Mouse (Mus musculus) embryonic facial prominence, embryonic 11.5 days (tissue): Measurements from ENCODE around the gene Lonrf2. TPM values are rescaled to one million over a fixed set of nuclear protein-coding genes. Genes with fewer than 3 reads are reported as not detected.

Source experiments
- ATAC-seq: fragments of 200-750 bp; cut with Nextera tagmentation; replicated peaks from 2 replicates; pipeline ENCODE4 v1.8.0; 2017; ENCODE audit warnings: low read depth; ENCODE audit not compliant: insufficient number of reproducible peaks, low FRiP score, low TSS enrichment
- DNase-seq: peaks from one replicate; pipeline ENCODE4 v3.0.0-alpha.2; 2015; ENCODE audit warnings: low spot score
- H3K27ac ChIP-seq: fragments of 300-500 bp; sonication (generic); replicated peaks from 2 replicates; pipeline ENCODE4 v1.5.1; 2014; ENCODE audit warnings: mild to moderate bottlenecking, low read depth, low read length, control low read depth
- H3K27me3 ChIP-seq: fragments of 300-500 bp; sonication (generic); 2 replicates; pipeline ENCODE4 v1.6.1; 2014; ENCODE audit warnings: mild to moderate bottlenecking, low read length, moderate library complexity, mixed read lengths; ENCODE audit not compliant: control insufficient read depth, insufficient read depth
- H3K36me3 ChIP-seq: fragments of 300-500 bp; sonication (generic); replicated peaks from 2 replicates; pipeline ENCODE4 v1.6.1; 2014; ENCODE audit warnings: low read depth, mild to moderate bottlenecking, low read length, moderate library complexity, mixed read lengths; ENCODE audit not compliant: control insufficient read depth, insufficient read depth
- H3K4me1 ChIP-seq: fragments of 300-500 bp; sonication (generic); 2 replicates; pipeline ENCODE4 v1.6.1; 2014; ENCODE audit warnings: low read length, mixed read lengths; ENCODE audit not compliant: control insufficient read depth, insufficient read depth
- H3K4me2 ChIP-seq: fragments of 300-500 bp; sonication (generic); 2 replicates; pipeline ENCODE4 v1.6.1; 2014; ENCODE audit warnings: low read depth, mild to moderate bottlenecking, control low read depth, low read length, moderate library complexity
- H3K4me3 ChIP-seq: fragments of 300-500 bp; sonication (generic); 2 replicates; pipeline ENCODE4 v1.5.1; 2014; ENCODE audit warnings: low read depth, low read length, control low read depth
- H3K9ac ChIP-seq: fragments of 300-500 bp; sonication (generic); replicated peaks from 2 replicates; pipeline ENCODE4 v1.6.1; 2014; ENCODE audit warnings: mild to moderate bottlenecking, control low read depth, low read length
- H3K9me3 ChIP-seq: fragments of 300-500 bp; sonication (generic); replicated peaks from 2 replicates; pipeline ENCODE4 v1.6.1; 2016; ENCODE audit warnings: mild to moderate bottlenecking, low read length, inconsistent platforms, mixed read lengths; ENCODE audit not compliant: control insufficient read depth
- WGBS: fragments of 180-500 bp; shearing (Covaris S2); extraction: QIAGEN DNeasy Blood & Tissue Kit; methylation state at CpG from one replicate; pipeline ENCODE4 v1.1.7; 2014; 5-methylcytosine and 5-hydroxymethylcytosine counted together
- polyA plus RNA-seq: library from polyadenylated mRNA; unstranded; fragments of >200 nt; fragmentation: Nextera tagmentation; extraction: Ambion mirVana; gene quantifications from 2 replicates; pipeline ENCODE4 v1.2.1, GENCODE M21; 2014

The Lonrf2 gene
- polyA plus RNA-seq, 1 experiment from 2014 or later = 2.0 TPM

GRCm38 (mm10) chr1:38850650-38851049, 14.1 kb upstream of the Lonrf2 start:
- no peak overlapping the region for H3K9ac ChIP-seq
- ATAC-seq = no peak
- no peak overlapping the region for H3K4me2 ChIP-seq
- no peak overlapping the region for H3K4me3 ChIP-seq
- no peaks in the 10 kb centered on the region for H3K36me3 ChIP-seq
- no peak overlapping the region for H3K27ac ChIP-seq
- 81% methylated on average over 2 of the region's 2 CpGs for WGBS
- DNase-seq = no peak
- H3K4me1 ChIP-seq = no peaks in the 10 kb centered on the region
- H3K9me3 ChIP-seq = no peaks in the 10 kb centered on the region
- H3K27me3 ChIP-seq = no peaks in the 10 kb centered on the region

DNA sequence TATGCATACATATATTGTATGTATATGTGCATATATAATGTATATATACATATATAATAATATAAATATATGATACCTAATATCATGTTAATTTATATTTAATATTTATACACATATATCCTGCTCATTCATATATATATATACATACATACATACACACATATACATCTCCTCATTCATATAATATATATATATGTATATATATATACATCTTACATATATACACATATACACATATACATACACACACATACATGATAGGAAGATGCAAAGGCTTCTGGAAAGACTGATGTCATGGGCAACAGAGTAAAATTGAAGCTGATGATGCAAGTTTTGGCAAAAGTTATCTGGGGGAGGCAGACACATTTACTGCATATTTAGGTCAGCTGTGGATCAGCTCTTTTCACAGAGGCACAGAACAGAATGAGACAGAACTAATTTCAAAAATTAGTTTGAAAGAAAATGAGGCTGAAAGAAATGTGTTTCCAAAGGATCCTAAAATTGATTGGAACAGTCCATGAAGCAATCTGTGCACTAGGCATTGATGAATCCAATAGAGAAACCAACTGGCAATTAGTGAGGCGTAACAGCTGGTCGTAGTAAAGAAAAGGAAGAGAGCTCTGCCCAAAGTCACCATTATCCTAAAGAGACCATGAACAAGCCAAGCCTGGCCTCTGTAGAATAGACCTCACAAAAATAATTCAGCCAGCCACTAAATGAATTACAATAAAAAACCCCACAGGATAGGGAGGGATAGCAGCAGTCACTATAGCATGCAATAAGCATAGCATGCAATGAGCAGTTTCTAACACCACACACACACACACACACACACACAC, 12.2 kb upstream of the Lonrf2 start:
- Histone ChIP-seq H3K27me3 (no peaks in the 10 kb centered on the region), H3K9ac (no peak overlapping the region), H3K27ac (no peak overlapping the region), H3K4me2 (no peak overlapping the region), H3K36me3 (no peaks in the 10 kb centered on the region), H3K4me3 (no peak overlapping the region), H3K4me1 (no peaks in the 10 kb centered on the region), H3K9me3 (no peaks in the 10 kb centered on the region)
- WGBS = 73% methylated on average over 2 of the region's 2 CpGs
- no peak for ATAC-seq
- DNase-seq = no peak

- DNase-seq (peak; percentile 47), ATAC-seq (peak; percentile 82)
- Histone ChIP-seq H3K27me3 (no peaks in the 10 kb centered on the region), H3K9ac (no peak overlapping the region), H3K4me2 (no peak overlapping the region), H3K4me1 (no peaks in the 10 kb centered on the region), H3K9me3 (no peaks in the 10 kb centered on the region), H3K4me3 (no peak overlapping the region), H3K27ac (no peak overlapping the region), H3K36me3 (no peaks in the 10 kb centered on the region)
- 54% methylated on average over 11 of the region's 11 CpGs for WGBS
Measured at GRCm38 (mm10) chr1:38847975-38848374, 11.5 kb upstream of the Lonrf2 start.

DNA sequence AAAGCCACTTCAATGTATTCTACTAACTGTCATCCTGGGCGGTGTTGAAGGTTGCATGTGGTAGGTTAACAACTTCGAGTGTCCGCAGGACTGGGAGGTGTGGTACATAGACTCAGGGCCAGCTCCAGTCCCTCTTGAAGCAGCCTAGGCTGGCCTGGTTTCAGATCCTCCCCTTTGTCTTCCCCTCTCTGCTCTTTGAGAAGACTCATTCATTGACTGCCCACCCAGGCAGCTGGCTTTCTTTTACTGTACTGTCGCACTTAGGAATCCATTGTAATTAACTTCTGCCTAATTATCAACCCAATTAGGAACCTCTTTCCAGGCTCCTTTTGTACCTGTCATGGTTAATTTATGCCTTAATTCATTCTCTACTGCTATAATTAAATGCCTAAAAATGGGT, 6.8 kb upstream of the Lonrf2 start:
- H3K4me3 ChIP-seq = no peak overlapping the region
- no peak for ATAC-seq
- no peaks in the 10 kb centered on the region for H3K36me3 ChIP-seq
- no peaks in the 10 kb centered on the region for H3K4me1 ChIP-seq
- no peak overlapping the region for H3K27ac ChIP-seq
- no peaks in the 10 kb centered on the region for H3K9me3 ChIP-seq
- WGBS = 61% methylated on average over 4 of the region's 4 CpGs
- no peak for DNase-seq
- no peaks in the 10 kb centered on the region for H3K27me3 ChIP-seq
- H3K4me2 ChIP-seq = no peak overlapping the region
- no peak overlapping the region for H3K9ac ChIP-seq

GRCm38 (mm10) chr1:38842861-38843260, 6.3 kb upstream of the Lonrf2 start:
- no peak overlapping the region for H3K4me2 ChIP-seq
- H3K27me3 ChIP-seq = no peaks in the 10 kb centered on the region
- DNase-seq (no peak), ATAC-seq (no peak)
- H3K36me3 ChIP-seq = no peaks in the 10 kb centered on the region
- H3K9me3 ChIP-seq = no peaks in the 10 kb centered on the region
- no peak overlapping the region for H3K27ac ChIP-seq
- H3K9ac ChIP-seq = no peak overlapping the region
- no peak overlapping the region for H3K4me3 ChIP-seq
- 67% methylated on average over 1 of the region's 1 CpGs for WGBS
- H3K4me1 ChIP-seq = no peaks in the 10 kb centered on the region

DNA sequence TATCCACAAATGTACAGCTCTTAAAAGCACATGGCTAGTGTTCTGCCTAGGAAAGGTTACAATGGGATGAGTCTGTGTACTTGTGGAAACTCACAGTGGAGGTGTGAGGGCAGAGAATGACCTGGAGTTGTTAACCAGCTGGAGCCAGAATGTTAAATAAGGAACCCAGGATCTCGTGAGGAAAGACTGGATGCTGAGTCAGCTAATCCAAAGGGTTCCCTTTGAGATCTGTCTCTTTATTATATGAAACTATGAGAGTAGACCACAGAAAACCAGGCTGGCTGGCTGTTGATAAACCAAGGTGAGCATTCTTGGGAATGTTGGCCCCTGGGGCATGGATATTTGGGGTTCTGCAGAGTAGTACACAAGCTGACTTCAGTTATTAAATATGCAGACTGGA, 3.4 kb upstream of the Lonrf2 start:
- no peak overlapping the region for H3K4me3 ChIP-seq
- DNase-seq (no peak), ATAC-seq (no peak)
- no peak overlapping the region for H3K9ac ChIP-seq
- H3K36me3 ChIP-seq = no peaks in the 10 kb centered on the region
- H3K4me2 ChIP-seq = no peak overlapping the region
- H3K9me3 ChIP-seq = no peaks in the 10 kb centered on the region
- no peak overlapping the region for H3K27ac ChIP-seq
- WGBS = 67% methylated on average over 1 of the region's 1 CpGs
- no peaks in the 10 kb centered on the region for H3K4me1 ChIP-seq
- H3K27me3 ChIP-seq = peaks cover 16% of the 10 kb centered on the region

DNA sequence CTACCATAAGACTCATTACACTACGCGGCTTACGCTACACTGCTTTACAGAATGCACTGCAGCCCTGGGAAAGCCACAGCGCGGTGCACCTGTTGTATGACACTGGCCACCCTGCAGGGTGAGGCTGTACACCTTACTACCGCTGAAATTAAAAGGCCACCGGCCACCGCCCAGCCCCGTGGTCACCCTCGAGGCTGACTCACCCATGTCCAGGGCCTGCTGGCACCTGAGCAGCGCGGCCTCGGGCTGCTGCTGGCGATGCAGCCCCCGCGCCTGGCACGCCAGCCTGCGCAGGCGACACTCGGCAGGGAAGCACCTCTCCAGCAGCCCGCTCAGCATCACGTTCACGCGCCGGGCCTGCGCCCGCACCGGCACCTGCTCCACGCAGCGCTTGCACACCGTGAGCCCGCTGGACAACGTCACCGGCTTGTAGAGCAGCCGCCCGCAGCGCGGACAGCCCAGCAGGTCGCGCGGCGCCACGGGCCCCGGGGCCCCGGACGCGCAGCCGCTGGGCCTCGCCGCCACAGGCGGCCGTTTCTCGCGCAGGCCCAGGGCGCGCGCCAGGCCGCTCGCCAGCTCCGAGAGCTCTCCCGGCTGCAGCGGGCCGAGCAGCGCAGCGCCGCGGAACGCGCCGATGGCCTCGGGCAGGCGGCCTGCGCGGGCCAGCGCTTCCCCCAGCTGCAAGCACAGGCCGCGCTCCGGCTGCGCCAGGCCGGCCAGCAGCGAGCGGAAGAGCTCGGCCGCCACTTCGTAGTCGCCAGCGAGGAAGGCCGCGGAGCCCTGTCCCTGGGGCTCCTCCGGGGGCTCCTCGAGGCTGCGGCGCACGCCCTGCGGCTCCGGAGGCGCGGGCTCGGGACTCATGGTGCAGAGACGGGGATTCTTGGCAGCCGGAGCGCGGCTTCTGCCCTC, 689 bp downstream of the Lonrf2 start:
- Histone ChIP-seq H3K4me3 (peak overlapping the region; percentile 58), H3K27me3 (peaks cover 16% of the 10 kb centered on the region), H3K9me3 (no peaks in the 10 kb centered on the region), H3K4me2 (peak overlapping the region; percentile 100), H3K36me3 (no peaks in the 10 kb centered on the region), H3K4me1 (no peaks in the 10 kb centered on the region), H3K27ac (no peak overlapping the region), H3K9ac (peak overlapping the region; percentile 79)
- DNase-seq = peak; percentile 67
- 2% methylated on average over 90 of the region's 103 CpGs for WGBS
- ATAC-seq = peak; percentile 66

- no peak overlapping the region for H3K4me2 ChIP-seq
- no peaks in the 10 kb centered on the region for H3K9me3 ChIP-seq
- no peaks in the 10 kb centered on the region for H3K36me3 ChIP-seq
- H3K4me3 ChIP-seq = peak overlapping the region; percentile 58; the same call in 1 of the 2 replicates
- DNase-seq (peak; percentile 60), ATAC-seq (no peak)
- no peak overlapping the region for H3K27ac ChIP-seq
- H3K9ac ChIP-seq = no peak overlapping the region
- peaks cover 16% of the 10 kb centered on the region for H3K27me3 ChIP-seq
- WGBS = 29% methylated on average over 3 of the region's 3 CpGs
- no peaks in the 10 kb centered on the region for H3K4me1 ChIP-seq
Measured at GRCm38 (mm10) chr1:38834899-38835298, 1.6 kb downstream of the Lonrf2 start.
